Comparison of ENCODE assay signal across 8 mouse cellular contexts in genomic region chr4:114346068-114346747, GRCm38 (mm10).
A peak's percentile ranks its signal among the peaks of the same experiment; 100 is the strongest.
DNase-seq lines count a peak whose midpoint lies in the region; ATAC-seq lines count a peak whose summit lies in the region.

No protein-coding gene starts in this region.

- 2% methylated on average over 2 of the region's 2 CpGs for WGBS in forebrain, embryonic 14.5 days
- WGBS in forebrain, embryonic 13.5 days = 0% methylated on average over 2 of the region's 2 CpGs

- H3K36me3 ChIP-seq in forebrain, embryonic 14.5 days (ENCODE audit: control insufficient read depth, insufficient read depth, low read length) = no peaks in the 10 kb centered on the region
- H3K36me3 ChIP-seq in forebrain, embryonic 13.5 days (ENCODE audit: poor library complexity, severe bottlenecking) = no peaks in the 10 kb centered on the region

- no peak overlapping the region for H3K27ac ChIP-seq in forebrain, embryonic 14.5 days (ENCODE audit: low read depth, low read length)
- no peak overlapping the region for H3K27ac ChIP-seq in forebrain, embryonic 13.5 days

- no peaks in the 10 kb centered on the region for H3K27me3 ChIP-seq in forebrain, embryonic 14.5 days (replicated peaks; ENCODE audit: control insufficient read depth, insufficient read depth, low read length)
- H3K27me3 ChIP-seq in forebrain, embryonic 13.5 days = no peaks in the 10 kb centered on the region

- no peaks in the 10 kb centered on the region; the same call in 1 of the 2 replicates for H3K4me1 ChIP-seq in forebrain, embryonic 14.5 days (ENCODE audit: control insufficient read depth, insufficient read depth, low read length)
- no peaks in the 10 kb centered on the region for H3K4me1 ChIP-seq in forebrain, embryonic 13.5 days

- no peak overlapping the region for H3K9ac ChIP-seq in forebrain, embryonic 14.5 days (ENCODE audit: low read length)
- no peak overlapping the region for H3K9ac ChIP-seq in forebrain, embryonic 13.5 days

- no peaks in the 10 kb centered on the region for H3K9me3 ChIP-seq in forebrain, embryonic 14.5 days (replicated peaks; ENCODE audit: control insufficient read depth, low read length)
- H3K9me3 ChIP-seq in forebrain, embryonic 13.5 days (replicated peaks) = no peaks in the 10 kb centered on the region

- no peak overlapping the region for H3K4me2 ChIP-seq in forebrain, embryonic 14.5 days (ENCODE audit: low read length)
- no peak overlapping the region for H3K4me2 ChIP-seq in forebrain, embryonic 13.5 days

- no peak overlapping the region for H3K4me3 ChIP-seq in forebrain, embryonic 14.5 days (ENCODE audit: low read depth, low read length)
- no peak overlapping the region for H3K4me3 ChIP-seq in forebrain, embryonic 13.5 days

- no peak for ATAC-seq in forebrain, embryonic 14.5 days
- no peak for ATAC-seq in forebrain, embryonic 13.5 days
- ATAC-seq in erythroid progenitor cell, adult 5-6 weeks (replicated peaks; ENCODE audit: low FRiP score, poor library complexity, severe bottlenecking) = no peak

- DNase-seq in forebrain, embryonic 14.5 days (ENCODE audit: low spot score) = peak; percentile 64
- peak; percentile 63 for DNase-seq in testis, postnatal 10 days (ENCODE audit: low spot score)
- no peak for DNase-seq in testis, postnatal 14 days (ENCODE audit: low spot score)
- peak; percentile 70 for DNase-seq in embryo, embryonic 11 days
- DNase-seq in kidney, adult 9 months = peak; percentile 86
- DNase-seq in lung, postnatal 25 days (ENCODE audit: low spot score) = peak; percentile 25
